Mouse (Mus musculus) ES-Bruce4 (cell line): ENCODE measurements around the gene Cdc42bpb.

Experiments
- CTCF ChIP-seq: IDR thresholded peaks from one replicate; pipeline ENCODE4 v1.8.1; 2011; ENCODE audit warnings: low read depth, low read length
- EP300 ChIP-seq: IDR thresholded peaks from 2 replicates; pipeline ENCODE4 v1.6.1; 2011; ENCODE audit warnings: low read depth, low read length; ENCODE audit not compliant: insufficient read depth
- POLR2A ChIP-seq: IDR thresholded peaks from one replicate; pipeline ENCODE4 v1.8.1; 2011; ENCODE audit warnings: low read length; ENCODE audit not compliant: insufficient read depth

- no peak for TF ChIP-seq EP300
- TF ChIP-seq CTCF = no peak
- TF ChIP-seq POLR2A = no peak
These were observed 27.8 kb downstream of the Cdc42bpb start for GRCm38 (mm10) chr12:111349540-111350231.
